Mouse (Mus musculus) E14TG2a.4 (cell line): ENCODE data around the gene Xk.

Experiments used
- CTCF ChIP-seq: conservative IDR thresholded peaks from 2 replicates; pipeline ENCODE4 v1.5.1; 2014; ENCODE audit warnings: low read length
- NANOG ChIP-seq: IDR thresholded peaks from 2 replicates; pipeline ENCODE4 v1.6.1; 2014; ENCODE audit warnings: borderline replicate concordance, low read length, mixed read lengths
- POU5F1 ChIP-seq: IDR thresholded peaks from 2 replicates; pipeline ENCODE4 v1.6.1; 2014; ENCODE audit warnings: low read length, borderline replicate concordance

DNA sequence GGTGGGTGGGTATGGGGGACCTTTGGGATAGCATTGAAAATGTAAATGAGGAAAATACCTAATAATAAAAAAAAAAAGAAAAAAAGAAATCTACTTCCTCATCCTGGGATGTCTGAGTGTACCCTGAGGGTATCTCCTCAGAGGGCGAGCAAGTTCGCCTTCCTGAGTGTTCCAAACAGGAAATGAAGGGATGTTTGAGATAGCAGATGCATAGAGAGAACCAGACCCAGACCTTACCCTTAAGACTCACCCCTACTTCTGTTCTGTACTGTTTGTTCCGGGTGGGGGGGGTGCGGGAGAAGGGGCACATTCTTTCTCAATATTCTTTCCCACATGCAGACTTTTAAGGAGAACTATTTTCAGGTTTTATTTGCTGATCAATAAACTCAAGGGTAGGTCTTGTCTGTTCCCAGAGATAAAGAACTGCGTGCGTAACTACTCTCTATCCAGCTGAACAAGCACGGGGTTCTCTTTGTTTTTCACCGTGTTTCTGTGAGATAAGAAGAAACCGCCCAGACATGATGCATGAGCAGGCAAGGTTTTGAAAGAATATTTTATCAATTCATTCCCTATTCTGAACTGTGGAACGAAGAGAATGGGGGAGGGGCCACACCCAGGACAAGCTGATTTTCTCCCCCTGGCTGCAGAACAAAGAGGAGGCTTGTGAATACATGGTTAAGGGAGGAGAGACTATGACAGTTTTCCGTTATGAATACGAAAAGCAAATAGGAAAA, 27.8 kb upstream of the Xk start:
- TF ChIP-seq CTCF (no peak), NANOG (no peak), POU5F1 (no peak)
